In genomic region chr11:102604777-102605552, GRCm38 (mm10) we compare ENCODE assay signal across 9 mouse cellular contexts. TPM values are rescaled to one million over a fixed set of nuclear protein-coding genes. Genes with fewer than 3 reads are reported as not detected.
A peak's percentile ranks its signal among the peaks of the same experiment; 100 is the strongest.
DNase-seq lines count a peak whose midpoint lies in the region; ATAC-seq and TF ChIP-seq lines count a peak whose summit lies in the region.
"Had no signal": no experiment of that assay in that cellular context is flagged by ENCODE, and none has a peak within 500 bp of the region (broad histone marks: within the 10 kb centered on the region; RNA-seq: fewer than 3 reads in every experiment).

No protein-coding gene starts in this region.

- H3K36me3 ChIP-seq in ES-Bruce4 (ENCODE audit: control insufficient read depth, insufficient read depth, low read length, poor library complexity, severe bottlenecking) = no peaks in the 10 kb centered on the region; the same call in 1 of the 2 replicates
- no peaks in the 10 kb centered on the region for H3K36me3 ChIP-seq in embryonic facial prominence, embryonic 15.5 days
- no peaks in the 10 kb centered on the region for H3K36me3 ChIP-seq in heart, embryonic 16.5 days (ENCODE audit: control insufficient read depth, insufficient read depth)
- no peaks in the 10 kb centered on the region for H3K36me3 ChIP-seq in stomach, embryonic 15.5 days

- H3K9me3 ChIP-seq in ES-Bruce4 (replicated peaks; ENCODE audit: control insufficient read depth, insufficient read depth, low read length, poor library complexity, severe bottlenecking) = no peaks in the 10 kb centered on the region
- no peaks in the 10 kb centered on the region for H3K9me3 ChIP-seq in embryonic facial prominence, embryonic 15.5 days (replicated peaks)
- H3K9me3 ChIP-seq in heart, embryonic 16.5 days (replicated peaks; ENCODE audit: control insufficient read depth, low read length) = no peaks in the 10 kb centered on the region
- H3K9me3 ChIP-seq in stomach, embryonic 15.5 days = no peaks in the 10 kb centered on the region

- H3K4me2 ChIP-seq in embryonic facial prominence, embryonic 15.5 days (replicated peaks) = peak overlapping the region; percentile 72
- peak overlapping the region; percentile 78 for H3K4me2 ChIP-seq in heart, embryonic 16.5 days (ENCODE audit: low read depth, low read length)
- H3K4me2 ChIP-seq in stomach, embryonic 15.5 days = peak overlapping the region; percentile 86

- TF ChIP-seq POLR2A in ES-Bruce4 (IDR thresholded peaks at IDR 0.05; ENCODE audit: insufficient read depth, low read length) = no peak

- H3K4me1 ChIP-seq in ES-Bruce4 (ENCODE audit: control insufficient read depth, insufficient read depth, low read length) = no peaks in the 10 kb centered on the region
- H3K4me1 ChIP-seq in embryonic facial prominence, embryonic 15.5 days = peaks cover 26% of the 10 kb centered on the region
- H3K4me1 ChIP-seq in heart, embryonic 16.5 days (ENCODE audit: control insufficient read depth, insufficient read depth, low read length) = peaks cover 19% of the 10 kb centered on the region
- peaks cover 22% of the 10 kb centered on the region for H3K4me1 ChIP-seq in stomach, embryonic 15.5 days

- 0% methylated on average over 74 of the region's 74 CpGs for WGBS in embryonic facial prominence, embryonic 15.5 days
- under 1% methylated on average over 74 of the region's 74 CpGs for WGBS in heart, embryonic 16.5 days
- WGBS in stomach, embryonic 15.5 days = under 1% methylated on average over 69 of the region's 74 CpGs

- TF ChIP-seq EP300 in ES-Bruce4 (IDR thresholded peaks at IDR 0.05; ENCODE audit: insufficient read depth, low read depth, low read length) = no peak

- TF ChIP-seq CTCF in ES-Bruce4 (IDR thresholded peaks at IDR 0.05; ENCODE audit: low read depth, low read length) = no peak

- peak overlapping the region; percentile 64 for H3K9ac ChIP-seq in ES-Bruce4 (ENCODE audit: low read depth, poor library complexity, severe bottlenecking)
- H3K9ac ChIP-seq in embryonic facial prominence, embryonic 15.5 days = peak overlapping the region; percentile 85
- H3K9ac ChIP-seq in heart, embryonic 16.5 days (ENCODE audit: low read length) = peak overlapping the region; percentile 80
- peak overlapping the region; percentile 81 for H3K9ac ChIP-seq in stomach, embryonic 15.5 days

- peak overlapping the region; percentile 75 for H3K4me3 ChIP-seq in ES-Bruce4 (ENCODE audit: low read depth, low read length)
- peak overlapping the region; percentile 87 for H3K4me3 ChIP-seq in embryonic facial prominence, embryonic 15.5 days (replicated peaks)
- H3K4me3 ChIP-seq in heart, embryonic 16.5 days (ENCODE audit: low read length) = peak overlapping the region; percentile 62
- peak overlapping the region; percentile 77 for H3K4me3 ChIP-seq in stomach, embryonic 15.5 days (replicated peaks)

- DNase-seq in 3T3-L1 (ENCODE audit: low read depth, low spot score) = peak; percentile 66
- peak; percentile 45 for DNase-seq in kidney, postnatal 14 days

- ATAC-seq in embryonic facial prominence, embryonic 15.5 days (ENCODE audit: insufficient number of reproducible peaks, low FRiP score, low TSS enrichment, low read depth) = peak; percentile 10; the same call in 1 of the 2 replicates
- peak; percentile 21; the same call in 1 of the 2 replicates for ATAC-seq in heart, embryonic 16.5 days (replicated peaks; ENCODE audit: extremely low read depth, insufficient read depth, low FRiP score)
- ATAC-seq in megakaryocyte progenitor cell, adult 5-6 weeks (replicated peaks; ENCODE audit: poor library complexity) = peak; percentile 38; the same call in 1 of the 2 replicates
- ATAC-seq in stomach, embryonic 15.5 days (ENCODE audit: insufficient read depth, low FRiP score, low read depth) = peak; percentile 11; the same call in 1 of the 2 replicates
- no peak for ATAC-seq in megakaryocyte-erythroid progenitor cell, adult 5-6 weeks (replicated peaks; ENCODE audit: low FRiP score, low TSS enrichment, poor library complexity, severe bottlenecking)

- H3K27me3 ChIP-seq in ES-Bruce4 (ENCODE audit: control insufficient read depth, insufficient read depth, low read length, poor library complexity, severe bottlenecking) = peaks cover 2% of the 10 kb centered on the region; the same call in 1 of the 2 replicates
- no peaks in the 10 kb centered on the region for H3K27me3 ChIP-seq in embryonic facial prominence, embryonic 15.5 days
- H3K27me3 ChIP-seq in heart, embryonic 16.5 days (ENCODE audit: control insufficient read depth, insufficient read depth, low read length) = no peaks in the 10 kb centered on the region
- no peaks in the 10 kb centered on the region for H3K27me3 ChIP-seq in stomach, embryonic 15.5 days (replicated peaks)

- no peak overlapping the region for H3K27ac ChIP-seq in ES-Bruce4 (ENCODE audit: insufficient read depth, low read length)
- peak overlapping the region; percentile 99 for H3K27ac ChIP-seq in embryonic facial prominence, embryonic 15.5 days (replicated peaks)
- H3K27ac ChIP-seq in heart, embryonic 16.5 days (ENCODE audit: low read length) = peak overlapping the region; percentile 94
- H3K27ac ChIP-seq in stomach, embryonic 15.5 days = peak overlapping the region; percentile 97

RNA-seq across cellular contexts. Expression of gene Fzd2, which starts 0.8 kb away (rescaled TPM):
- polyA plus RNA-seq in ES-Bruce4 (2011; ENCODE audit: insufficient read depth, insufficient read length, low read depth, missing spikeins) = 30.3 and 36.1 TPM in 2 replicates
- 45.8 and 47.6 TPM in 2 replicates for polyA plus RNA-seq in embryonic facial prominence, embryonic 15.5 days (2015; fragmentation: Nextera tagmentation; extraction: Ambion mirVana)
- 12.4 and 15.6 TPM in 2 replicates for polyA plus RNA-seq in heart, embryonic 16.5 days (2015; fragmentation: Nextera tagmentation; extraction: Ambion mirVana)
- total RNA-seq in megakaryocyte progenitor cell, adult 5-6 weeks (2015) = not detected in 2 replicates
- total RNA-seq in megakaryocyte progenitor cell, adult 5-6 weeks (2017) = not detected in 2 replicates
- 21.9 and 23.7 TPM in 2 replicates for polyA plus RNA-seq in stomach, embryonic 15.5 days (2015; fragmentation: Nextera tagmentation; extraction: Ambion mirVana)
- not detected in 2 replicates for total RNA-seq in megakaryocyte-erythroid progenitor cell, adult 5-6 weeks (2014; fragmentation: Nextera tagmentation)
- not detected in 2 replicates for total RNA-seq in megakaryocyte-erythroid progenitor cell, adult 5-6 weeks (2017)

RNA-seq across cellular contexts. Expression of gene Gm11627, which starts 25.7 kb away (rescaled TPM):
- polyA plus RNA-seq in ES-Bruce4 (2011; ENCODE audit: insufficient read depth, insufficient read length, low read depth, missing spikeins) = 3.8 and 5.3 TPM in 2 replicates
- 11.1 and 12.0 TPM in 2 replicates for polyA plus RNA-seq in embryonic facial prominence, embryonic 15.5 days (2015; fragmentation: Nextera tagmentation; extraction: Ambion mirVana)
- polyA plus RNA-seq in heart, embryonic 16.5 days (2015; fragmentation: Nextera tagmentation; extraction: Ambion mirVana) = 9.5 and 13.6 TPM in 2 replicates
- not detected in 2 replicates for total RNA-seq in megakaryocyte progenitor cell, adult 5-6 weeks (2015)
- total RNA-seq in megakaryocyte progenitor cell, adult 5-6 weeks (2017) = not detected in 2 replicates
- polyA plus RNA-seq in stomach, embryonic 15.5 days (2015; fragmentation: Nextera tagmentation; extraction: Ambion mirVana) = 19.2 TPM in 2 replicates
- not detected in 2 replicates for total RNA-seq in megakaryocyte-erythroid progenitor cell, adult 5-6 weeks (2014; fragmentation: Nextera tagmentation)
- not detected in 2 replicates for total RNA-seq in megakaryocyte-erythroid progenitor cell, adult 5-6 weeks (2017)
- total RNA-seq: neutrophil, adult 5-6 weeks had no signal

RNA-seq across cellular contexts. Expression of gene Gpatch8, which starts 48.8 kb away (rescaled TPM):
- 75.8 and 89.1 TPM in 2 replicates for polyA plus RNA-seq in ES-Bruce4 (2011; ENCODE audit: insufficient read depth, insufficient read length, low read depth, missing spikeins)
- 56.2 and 59.1 TPM in 2 replicates for polyA plus RNA-seq in embryonic facial prominence, embryonic 15.5 days (2015; fragmentation: Nextera tagmentation; extraction: Ambion mirVana)
- 33.9 and 39.2 TPM in 2 replicates for polyA plus RNA-seq in heart, embryonic 16.5 days (2015; fragmentation: Nextera tagmentation; extraction: Ambion mirVana)
- total RNA-seq in megakaryocyte progenitor cell, adult 5-6 weeks (2015) = 18.1 and 24.4 TPM in 2 replicates
- 17.4 and 23.5 TPM in 2 replicates for total RNA-seq in megakaryocyte progenitor cell, adult 5-6 weeks (2017)
- polyA plus RNA-seq in stomach, embryonic 15.5 days (2015; fragmentation: Nextera tagmentation; extraction: Ambion mirVana) = 47.4 and 51.0 TPM in 2 replicates
- 44.9 and 47.2 TPM in 2 replicates for total RNA-seq in megakaryocyte-erythroid progenitor cell, adult 5-6 weeks (2014; fragmentation: Nextera tagmentation)
- total RNA-seq in megakaryocyte-erythroid progenitor cell, adult 5-6 weeks (2017) = 34.3 and 38.2 TPM in 2 replicates

RNA-seq across cellular contexts. Expression of gene Meioc, which starts 58.6 kb away (rescaled TPM):
- polyA plus RNA-seq in ES-Bruce4 (2011; ENCODE audit: insufficient read depth, insufficient read length, low read depth, missing spikeins) = 8.8 and 9.4 TPM in 2 replicates
- polyA plus RNA-seq in embryonic facial prominence, embryonic 15.5 days (2015; fragmentation: Nextera tagmentation; extraction: Ambion mirVana) = 0.58 and 0.80 TPM in 2 replicates
- polyA plus RNA-seq in heart, embryonic 16.5 days (2015; fragmentation: Nextera tagmentation; extraction: Ambion mirVana) = 0.28 and 0.40 TPM in 2 replicates
- not detected in 2 replicates for total RNA-seq in megakaryocyte progenitor cell, adult 5-6 weeks (2015)
- total RNA-seq in megakaryocyte progenitor cell, adult 5-6 weeks (2017) = not detected in 2 replicates
- 0.55 and 1.0 TPM in 2 replicates for polyA plus RNA-seq in stomach, embryonic 15.5 days (2015; fragmentation: Nextera tagmentation; extraction: Ambion mirVana)
- total RNA-seq in megakaryocyte-erythroid progenitor cell, adult 5-6 weeks (2014; fragmentation: Nextera tagmentation) = not detected in 2 replicates
- not detected in 2 replicates for total RNA-seq in megakaryocyte-erythroid progenitor cell, adult 5-6 weeks (2017)
- total RNA-seq: neutrophil, adult 5-6 weeks had no signal
